Mouse (Mus musculus) heart, adult 8-10 months (tissue): ENCODE results near the gene Blm. TPM values are rescaled to one million over a fixed set of nuclear protein-coding genes. Genes with fewer than 3 reads are reported as not detected.

Source experiments
- DNase-seq: peaks from one replicate; pipeline ENCODE4 v3.0.0; 2022; ENCODE audit warnings: low spot score
- total RNA-seq, 4 experiments: library from RNA; stranded (reverse); gene quantifications; 2 replicates each; pipeline ENCODE4 v1.2.4; 2022

Gene Blm
- total RNA-seq, 4 experiments from 2014 or later, result 0.57 to 1.7 (median 1.2) TPM

DNA sequence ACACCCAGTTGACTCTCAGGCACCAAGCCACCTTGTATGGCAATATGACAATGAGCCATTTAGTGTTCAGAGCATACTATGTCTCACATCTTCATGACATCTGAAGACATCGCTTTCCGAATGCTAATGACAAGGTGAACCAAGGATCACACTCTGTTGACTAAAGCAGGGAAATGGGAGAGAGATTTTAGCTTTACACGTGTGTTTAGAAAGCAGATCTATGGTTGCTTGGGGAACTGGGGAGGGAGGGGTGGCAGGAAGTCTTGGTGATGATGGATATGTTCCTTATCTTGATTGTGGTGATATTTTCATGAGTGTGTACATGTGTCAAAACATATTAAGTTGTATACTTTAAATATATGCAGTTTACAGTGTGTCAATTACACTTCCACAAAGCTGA is 128.7 kb downstream of the Blm start:
- DNase-seq, result no peak

DNA sequence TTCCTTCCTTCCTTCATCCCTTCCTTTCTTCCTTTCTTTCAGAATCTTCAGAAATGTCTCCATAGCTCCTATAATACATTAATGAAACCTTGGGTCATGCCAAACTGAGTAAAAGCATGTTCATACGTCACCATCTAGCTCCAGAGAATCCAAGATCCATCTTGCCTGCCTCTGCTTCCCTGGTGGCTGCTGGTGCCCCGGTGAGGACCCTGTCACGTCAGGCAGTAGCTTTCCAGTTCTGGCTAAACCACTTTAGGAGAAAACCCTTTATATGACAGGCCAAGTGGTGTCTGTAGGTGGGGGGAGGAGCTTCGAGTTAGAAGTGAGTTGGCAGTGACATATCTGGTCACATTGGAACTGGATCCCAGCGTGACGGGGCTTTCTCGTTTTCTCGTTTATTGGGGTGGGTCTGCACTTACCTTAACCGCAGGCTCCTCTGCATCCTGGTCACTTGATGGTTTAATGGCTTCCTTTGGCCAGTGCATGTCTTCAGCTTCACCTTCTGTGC is 129.7 kb downstream of the Blm start, which contains the start of gene Furin:
TSS of gene Furin (minus strand) at position 249 of the 508 bp plus-strand sequence.
- no peak for DNase-seq

Other genes starting within 250 kb of the Blm start
- 1 to 10 TPM in 3 of 4 experiments, under 1 TPM in 1; 0.72 to 3.1 (median 1.5) TPM for gene Prc1, start 240.7 kb downstream of the Blm start, total RNA-seq
- 1 to 10 TPM; 4.6 to 6.4 (median 5.3) TPM for gene Rccd1, start 210.7 kb downstream of the Blm start, total RNA-seq
- 10 to 100 TPM; 12.2 to 16.0 (median 15.2) TPM for gene Unc45a, start 194.1 kb downstream of the Blm start, total RNA-seq
- 10 to 100 TPM; 33.3 to 40.0 (median 35.9) TPM for gene Hddc3, start 192.0 kb downstream of the Blm start, total RNA-seq
- gene Man2a2, start 163.7 kb downstream of the Blm start, total RNA-seq, result 10 to 100 TPM; 61.2 to 66.5 (median 62.8) TPM
- 10 to 100 TPM in 2 of 4 experiments, 1 to 10 TPM in 2; 6.4 to 13.5 (median 9.1) TPM for gene Fes, start 147.2 kb downstream of the Blm start, total RNA-seq
- gene Furin, start 129.7 kb downstream of the Blm start, total RNA-seq, result 100 to 1,000 TPM in 2 of 4 experiments, 10 to 100 TPM in 2; 91.9 to 122 (median 99.2) TPM
- gene Crtc3, start 153.8 kb upstream of the Blm start, total RNA-seq, result 10 to 100 TPM; 10.7 to 12.1 (median 11.7) TPM